Mouse (Mus musculus): ENCODE results near the gene Snx1. TPM values are rescaled to one million over a fixed set of nuclear protein-coding genes. Genes with fewer than 3 reads are reported as not detected.

The Snx1 gene
- total and polyA plus RNA-seq, 3 experiments = 83.9 to 189 (median 113) TPM

GRCm38 (mm10) chr9:66084171-66084570, 42.2 kb downstream of the Snx1 start (continued):
- TF ChIP-seq NRF1 (IDR thresholded peaks at IDR 0.05; ENCODE audit: insufficient read depth, low read depth, low read length, poor library complexity, severe bottlenecking) (no peak), TAL1 (IDR thresholded peaks at IDR 0.05; ENCODE audit: low read length) (no peak), MAZ (IDR thresholded peaks at IDR 0.05; ENCODE audit: low read depth, low read length) (no peak), ZMIZ1 (IDR thresholded peaks at IDR 0.05; ENCODE audit: low read depth, low read length) (no peak), E2F4 (IDR thresholded peaks at IDR 0.05; ENCODE audit: borderline replicate concordance, low read depth, low read length) (no peak)

GRCm38 (mm10) chr9:66081999-66082398, 44.4 kb downstream of the Snx1 start:
- Histone ChIP-seq H3K9me3 (replicated peaks; ENCODE audit: insufficient read depth, low read length) (no peaks in the 10 kb centered on the region), H3K4me1 (ENCODE audit: control insufficient read depth in 1 of 2, insufficient read depth in 2 of 2, low read length in 2 of 2) (no peaks in the 10 kb centered on the region), H3K79me2 (ENCODE audit: control insufficient read depth, insufficient read depth, low read length, poor library complexity) (no peaks in the 10 kb centered on the region), H3K4me3 (ENCODE audit: control insufficient read depth in 1 of 2, insufficient read depth in 1 of 2, low read depth in 2 of 2, low read length in 2 of 2) (no peak overlapping the region), H3K27me3 (ENCODE audit: control insufficient read depth in 1 of 2, insufficient read depth in 2 of 2, low read length in 2 of 2) (no peaks in the 10 kb centered on the region; a peak in 1 of 4 replicates), H3K9ac (ENCODE audit: control insufficient read depth, low read depth, low read length, poor library complexity, severe bottlenecking) (no peak overlapping the region), H3K36me3 (ENCODE audit: control insufficient read depth in 1 of 2, insufficient read depth in 2 of 2, low read length in 2 of 2) (no peaks in the 10 kb centered on the region), H3K27ac (ENCODE audit: control insufficient read depth, low read depth, low read length) (no peak overlapping the region)
- no peak for TF ChIP-seq MXI1 (IDR thresholded peaks at IDR 0.05; ENCODE audit: low read depth, low read length)
- TF ChIP-seq USF1 (IDR thresholded peaks at IDR 0.05; ENCODE audit: low read depth, low read length) = no peak
- TF ChIP-seq GABPA (IDR thresholded peaks at IDR 0.05; ENCODE audit: low read depth, low read length) = no peak
- TF ChIP-seq ZNF384 (IDR thresholded peaks at IDR 0.05; ENCODE audit: low read depth, low read length) = no peak
- no peak for TF ChIP-seq POLR2AphosphoS2 (IDR thresholded peaks at IDR 0.05; ENCODE audit: low read length)
- no peak for TF ChIP-seq RCOR1 (IDR thresholded peaks at IDR 0.05; ENCODE audit: low read depth, low read length)
- DNase-seq (ENCODE audit: low read depth, low spot score) = no peak

GRCm38 (mm10) chr9:66080804-66081459, 45.5 kb downstream of the Snx1 start:
- Histone ChIP-seq H3K36me3 (ENCODE audit: control insufficient read depth in 1 of 2, insufficient read depth in 2 of 2, low read length in 2 of 2) (no peaks in the 10 kb centered on the region), H3K9ac (ENCODE audit: control insufficient read depth, low read depth, low read length, poor library complexity, severe bottlenecking) (no peak overlapping the region), H3K27ac (ENCODE audit: control insufficient read depth, low read depth, low read length) (no peak overlapping the region), H3K4me3 (ENCODE audit: control insufficient read depth in 1 of 2, insufficient read depth in 1 of 2, low read depth in 2 of 2, low read length in 2 of 2) (no peak overlapping the region), H3K4me1 (ENCODE audit: control insufficient read depth in 1 of 2, insufficient read depth in 2 of 2, low read length in 2 of 2) (no peaks in the 10 kb centered on the region), H3K9me3 (replicated peaks; ENCODE audit: insufficient read depth, low read length) (no peaks in the 10 kb centered on the region), H3K27me3 (ENCODE audit: control insufficient read depth in 1 of 2, insufficient read depth in 2 of 2, low read length in 2 of 2) (no peaks in the 10 kb centered on the region; a peak in 1 of 4 replicates), H3K79me2 (ENCODE audit: control insufficient read depth, insufficient read depth, low read length, poor library complexity) (no peaks in the 10 kb centered on the region)
- TF ChIP-seq TAL1 (IDR thresholded peaks at IDR 0.05; ENCODE audit: low read length) (no peak), TBP (IDR thresholded peaks at IDR 0.05; ENCODE audit: low read depth, low read length) (no peak), GABPA (IDR thresholded peaks at IDR 0.05; ENCODE audit: low read depth, low read length) (no peak), USF1 (IDR thresholded peaks at IDR 0.05; ENCODE audit: low read depth, low read length) (no peak), MAZ (IDR thresholded peaks at IDR 0.05; ENCODE audit: low read depth, low read length) (no peak), GATA1 (IDR thresholded peaks at IDR 0.05; ENCODE audit: low read depth, low read length) (no peak)
- DNase-seq (ENCODE audit: low read depth, low spot score) = no peak
